ENCODE assay signal across 22 mouse cellular contexts in the genomic region with DNA sequence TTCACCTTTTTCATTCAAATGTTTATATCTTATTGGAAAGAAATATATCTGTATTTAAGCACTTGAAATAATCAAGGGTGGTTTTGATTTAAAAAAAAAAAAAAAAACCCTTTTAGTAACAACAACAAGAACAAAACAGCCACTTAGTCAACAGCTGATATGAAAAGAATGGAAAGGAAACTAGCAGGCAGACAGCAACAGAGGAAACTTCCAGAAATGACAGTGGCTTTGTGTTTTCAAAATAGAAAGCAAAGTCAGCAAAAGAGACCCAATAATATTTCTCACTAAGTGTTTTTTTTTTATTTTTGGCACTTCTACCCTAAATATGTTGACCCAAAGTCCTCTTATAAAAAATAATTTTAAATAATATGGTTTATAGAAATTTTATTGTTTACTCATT. TPM values are rescaled to one million over a fixed set of nuclear protein-coding genes. Genes with fewer than 3 reads are reported as not detected.
DNase-seq lines count a peak whose midpoint lies in the region; ATAC-seq and TF ChIP-seq lines count a peak whose summit lies in the region.
"Had no signal": no experiment of that assay in that cellular context is flagged by ENCODE, and none has a peak within 500 bp of the region (broad histone marks: within the 10 kb centered on the region; RNA-seq: fewer than 3 reads in every experiment).

No protein-coding gene starts in this region.

- no peak for TF ChIP-seq CTCF in CH12.LX (conservative IDR thresholded peaks at IDR 0.05 in 1 of 2, IDR thresholded peaks at IDR 0.05 in 1 of 2; ENCODE audit: low read depth in 2 of 2, low read length in 2 of 2)

- H3K4me2 ChIP-seq in CH12.LX (ENCODE audit: insufficient read depth, low read depth, poor library complexity, severe bottlenecking) = no peak overlapping the region
- no peak overlapping the region for H3K4me2 ChIP-seq in heart, embryonic 12.5 days
- H3K4me2 ChIP-seq: embryonic facial prominence, embryonic 13.5 days; embryonic facial prominence, embryonic 15.5 days; forebrain, embryonic 12.5 days had no signal

- peaks cover 14% of the 10 kb centered on the region for H3K79me2 ChIP-seq in CH12.LX (replicated peaks; ENCODE audit: control insufficient read depth, extremely low read depth, insufficient read depth, poor library complexity, severe bottlenecking)

- H3K36me3 ChIP-seq in CH12.LX (replicated peaks in 1 of 2; ENCODE audit: control insufficient read depth in 1 of 2, insufficient read depth in 1 of 2, low read length in 1 of 2) = peaks cover 28 to 49% of the 10 kb centered on the region in 2 experiments
- peaks cover 40% of the 10 kb centered on the region for H3K36me3 ChIP-seq in heart, embryonic 12.5 days

- no peak for TF ChIP-seq RAD21 in CH12.LX (IDR thresholded peaks at IDR 0.05; ENCODE audit: low read depth, low read length)

- no peak overlapping the region for H3K27ac ChIP-seq in CH12.LX (ENCODE audit: insufficient read depth, low read depth)
- H3K27ac ChIP-seq in heart, embryonic 12.5 days (ENCODE audit: poor library complexity, severe bottlenecking) = no peak overlapping the region
- H3K27ac ChIP-seq: embryonic facial prominence, embryonic 13.5 days; embryonic facial prominence, embryonic 15.5 days; forebrain, embryonic 10.5 days; forebrain, embryonic 12.5 days had no signal

- peak; percentile 76; the same call in 1 of the 2 replicates for TF ChIP-seq EP300 in CH12.LX (IDR thresholded peaks at IDR 0.05; ENCODE audit: low read length)

- dilution Hi-C loops in CH12.LX (cut with MboI; ENCODE audit: extremely low pct_ligation_motif_present, extremely low pct_unique_long_range_greater_than_20kb, low sequenced_read_pairs) = no loop called here

- ATAC-seq in CD4-positive, CD25-positive, alpha-beta regulatory T cell, adult 4 months = no peak
- no peak for ATAC-seq in heart, embryonic 12.5 days (ENCODE audit: insufficient number of reproducible peaks, low FRiP score)
- ATAC-seq: forebrain, embryonic 14.5 days; forebrain, embryonic 16.5 days had no signal

- no peaks in the 10 kb centered on the region for H3K27me3 ChIP-seq in CH12.LX (replicated peaks)
- H3K27me3 ChIP-seq in heart, embryonic 12.5 days (replicated peaks) = no peaks in the 10 kb centered on the region
- H3K27me3 ChIP-seq: embryonic facial prominence, embryonic 13.5 days; embryonic facial prominence, embryonic 15.5 days; forebrain, embryonic 12.5 days had no signal

- H3K9me3 ChIP-seq in CH12.LX (replicated peaks; ENCODE audit: low read length) = no peaks in the 10 kb centered on the region
- no peaks in the 10 kb centered on the region for H3K9me3 ChIP-seq in heart, embryonic 12.5 days (replicated peaks)
- H3K9me3 ChIP-seq: embryonic facial prominence, embryonic 13.5 days; embryonic facial prominence, embryonic 15.5 days; forebrain, embryonic 10.5 days; forebrain, embryonic 12.5 days had no signal

- no peak overlapping the region for H3K9ac ChIP-seq in CH12.LX (ENCODE audit: insufficient read depth, low read depth)
- no peak overlapping the region for H3K9ac ChIP-seq in heart, embryonic 12.5 days
- H3K9ac ChIP-seq: embryonic facial prominence, embryonic 13.5 days; embryonic facial prominence, embryonic 15.5 days; forebrain, embryonic 12.5 days had no signal

- peak; percentile 20 for DNase-seq in CD4-positive, CD25-positive, alpha-beta regulatory T cell, adult 2 months (ENCODE audit: low read depth, low spot score)
- DNase-seq in CH12.LX (ENCODE audit: extremely low read depth) = no peak
- DNase-seq in induced T-regulatory cell, adult 2 months (ENCODE audit: low read depth) = peak; percentile 51
- DNase-seq: adrenal gland, adult 8-10 months; adrenal gland, postnatal 14 days; adrenal gland, postnatal 36 days; B cell, adult 2 months; cerebellum, adult 11-12 months; cerebellum, adult 8-10 months; cerebellum, adult 9-11 months; cerebellum, postnatal 14 days; cerebellum, postnatal 36 days; embryo, embryonic 11 days had no signal

- H3K4me1 ChIP-seq in CH12.LX (ENCODE audit: control insufficient read depth in 1 of 2, insufficient read depth in 2 of 2) = peaks cover 11 to 36% of the 10 kb centered on the region in 2 experiments
- 0 out of 2 replicates have a peak, but pooled peaks cover 10% of the 10 kb centered on the region for H3K4me1 ChIP-seq in heart, embryonic 12.5 days (replicated peaks)
- H3K4me1 ChIP-seq: embryonic facial prominence, embryonic 13.5 days; embryonic facial prominence, embryonic 15.5 days; forebrain, embryonic 10.5 days; forebrain, embryonic 12.5 days had no signal

- H3K4me3 ChIP-seq in CH12.LX (replicated peaks in 1 of 3; ENCODE audit: low read depth in 2 of 3, low read length in 2 of 3, poor library complexity in 1 of 3) = no peak overlapping the region
- H3K4me3 ChIP-seq in heart, embryonic 12.5 days = no peak overlapping the region
- H3K4me3 ChIP-seq: embryonic facial prominence, embryonic 13.5 days; embryonic facial prominence, embryonic 15.5 days; erythroblast, embryonic 14.5 days; forebrain, embryonic 10.5 days; forebrain, embryonic 12.5 days had no signal

- no peak for TF ChIP-seq POLR2A in CH12.LX (IDR thresholded peaks at IDR 0.05; ENCODE audit: low read depth, low read length)

- in situ Hi-C loops in CH12.LX (cut with MboI; ENCODE audit: low pct_ligation_motif_present, low pct_unique_long_range_greater_than_20kb, low sequenced_read_pairs) = no loop called here

TF ChIP-seq in CH12.LX, 34 proteins besides CTCF, POLR2A, EP300 and RAD21:
- TF ChIP-seq IRF4 (IDR thresholded peaks at IDR 0.05; ENCODE audit: low read depth, low read length) = peak; percentile 52
- TF ChIP-seq GABPA (IDR thresholded peaks at IDR 0.05; ENCODE audit: insufficient replicate concordance, low read depth, low read length) = no peak
- peak; percentile 71 for TF ChIP-seq SIN3A (IDR thresholded peaks at IDR 0.05; ENCODE audit: low read length)
- peak; percentile 62 for TF ChIP-seq MEF2A (IDR thresholded peaks at IDR 0.05; ENCODE audit: borderline replicate concordance, low read depth, low read length)
- peak; percentile 94 for TF ChIP-seq MAFK (IDR thresholded peaks at IDR 0.05; ENCODE audit: insufficient replicate concordance, low read length)
- peak; percentile 88 for TF ChIP-seq ZNF384 (IDR thresholded peaks at IDR 0.05; ENCODE audit: low read depth, low read length)
- TF ChIP-seq JUND (conservative IDR thresholded peaks at IDR 0.05; ENCODE audit: low read depth, low read length) = peak; percentile 67
- no peak for TF ChIP-seq MXI1 (IDR thresholded peaks at IDR 0.05; ENCODE audit: low read depth, low read length)
- TF ChIP-seq JUN (IDR thresholded peaks at IDR 0.05; ENCODE audit: insufficient read depth, low read depth, low read length) = 0 out of 2 replicates have a peak, but pooled peaks have one; percentile 10
- TF ChIP-seq ETS1 (conservative IDR thresholded peaks at IDR 0.05; ENCODE audit: low read depth, low read length) = peak; percentile 74

RNA-seq across cellular contexts. Expression of a gene that starts 34.8 kb away (rescaled TPM):
- polyA plus RNA-seq in CD4-positive, CD25-positive, alpha-beta regulatory T cell, adult 4 months (2017; shearing (Covaris generic)) = 10 to 100 TPM; 50.6 to 58.6 TPM
- total RNA-seq in CH12.LX (2012; rRNA removed) (8.4 and 9.2 TPM in 2 replicates), CH12.LX (2014; rRNA removed) (8.8 and 10.3 TPM in 2 replicates)
- 10.9 and 13.5 TPM in 2 replicates for polyA plus RNA-seq in CH12.LX (2012; ENCODE audit: insufficient read length, low read depth)
- polyA plus RNA-seq in heart, embryonic 12.5 days (2016; fragmentation: Nextera tagmentation; extraction: Ambion mirVana) = 5.5 and 7.1 TPM in 2 replicates
